11 mouse cellular contexts compared by ENCODE assay signal in genomic region chr6:106593756-106594155, GRCm38 (mm10).
DNase-seq lines count a peak whose midpoint lies in the region; ATAC-seq lines count a peak whose summit lies in the region.
"Had no signal": no experiment of that assay in that cellular context is flagged by ENCODE, and none has a peak within 500 bp of the region (broad histone marks: within the 10 kb centered on the region; RNA-seq: fewer than 3 reads in every experiment).

No protein-coding gene starts in this region.

- WGBS in heart, embryonic 16.5 days: 28% methylated on average over 9 of the region's 9 CpGs
- 11% methylated on average over 9 of the region's 9 CpGs for WGBS in hindbrain, embryonic 16.5 days

- H3K27ac ChIP-seq in heart, embryonic 16.5 days (ENCODE audit: low read length): no peak overlapping the region
- no peak overlapping the region for H3K27ac ChIP-seq in hindbrain, embryonic 16.5 days (ENCODE audit: low read depth, low read length)

- intact Hi-C loops in heart, postnatal 14 days (cut with DNase I): no loop called here

- H3K27me3 ChIP-seq in heart, embryonic 16.5 days (ENCODE audit: control insufficient read depth, insufficient read depth, low read length): no peaks in the 10 kb centered on the region
- H3K27me3 ChIP-seq in hindbrain, embryonic 16.5 days (replicated peaks; ENCODE audit: control insufficient read depth, insufficient read depth, low read length): no peaks in the 10 kb centered on the region
- H3K27me3 ChIP-seq: CH12.LX had no signal

- H3K9me3 ChIP-seq in heart, embryonic 16.5 days (replicated peaks; ENCODE audit: control insufficient read depth, low read length): no peaks in the 10 kb centered on the region
- no peaks in the 10 kb centered on the region for H3K9me3 ChIP-seq in hindbrain, embryonic 16.5 days (ENCODE audit: control insufficient read depth, low read length)

- H3K4me1 ChIP-seq in heart, embryonic 16.5 days (ENCODE audit: control insufficient read depth, insufficient read depth, low read length): no peaks in the 10 kb centered on the region
- no peaks in the 10 kb centered on the region for H3K4me1 ChIP-seq in hindbrain, embryonic 16.5 days (ENCODE audit: control insufficient read depth, insufficient read depth, low read depth, low read length)

- H3K4me3 ChIP-seq in heart, embryonic 16.5 days (ENCODE audit: low read length): no peak overlapping the region
- no peak overlapping the region for H3K4me3 ChIP-seq in hindbrain, embryonic 16.5 days (ENCODE audit: low read length)

- DNase-seq in heart, postnatal 14 days: no peak
- DNase-seq in retina, embryonic 14.5 days (ENCODE audit: low spot score): peak; percentile 10
- DNase-seq in retina, postnatal 1 day: no peak
- DNase-seq in left cerebral cortex, adult 11 months (ENCODE audit: low spot score): no peak
- DNase-seq in urinary bladder, postnatal 4 days (ENCODE audit: low spot score in 2 of 2): no peak
- DNase-seq: cerebellum, postnatal 36 days; liver; lung, postnatal 36 days had no signal

- H3K9ac ChIP-seq in heart, embryonic 16.5 days (ENCODE audit: low read length): no peak overlapping the region
- H3K9ac ChIP-seq in hindbrain, embryonic 16.5 days (ENCODE audit: low read depth, low read length): no peak overlapping the region

- peak overlapping the region; percentile 52 for H3K4me2 ChIP-seq in heart, embryonic 16.5 days (ENCODE audit: low read depth, low read length)
- H3K4me2 ChIP-seq in hindbrain, embryonic 16.5 days (ENCODE audit: low read length): peak overlapping the region; percentile 24; the same call in 1 of the 2 replicates

- no peak for ATAC-seq in heart, embryonic 16.5 days (replicated peaks; ENCODE audit: extremely low read depth, insufficient read depth, low FRiP score)
- ATAC-seq in hindbrain, embryonic 16.5 days: no peak

- H3K36me3 ChIP-seq in heart, embryonic 16.5 days (ENCODE audit: control insufficient read depth, insufficient read depth): no peaks in the 10 kb centered on the region
- no peaks in the 10 kb centered on the region for H3K36me3 ChIP-seq in hindbrain, embryonic 16.5 days (ENCODE audit: control insufficient read depth, insufficient read depth, low read length)
